Mouse (Mus musculus) myocyte (in vitro differentiated cells): ENCODE measurements around the gene Col8a2.

ENCODE experiments used
- E2F4 ChIP-seq: IDR thresholded peaks from one replicate; pipeline ENCODE4 v1.6.1; 2011; ENCODE audit warnings: mild to moderate bottlenecking, control low read depth, moderate library complexity; ENCODE audit not compliant: insufficient read depth
- MAX ChIP-seq: IDR thresholded peaks from one replicate; pipeline ENCODE4 v1.6.1; 2011; ENCODE audit warnings: low read depth, mild to moderate bottlenecking, control low read depth
- MYOG ChIP-seq, 3 experiments: IDR thresholded peaks; one replicate each; pipeline ENCODE4 v1.6.1; 2011; ENCODE audit warnings: control low read depth in 2 of 3, low read depth in 2 of 3, mild to moderate bottlenecking in 2 of 3; ENCODE audit not compliant: insufficient read length in 2 of 3, control insufficient read depth in 1 of 3, insufficient read depth in 1 of 3
- POLR2A ChIP-seq: IDR thresholded peaks from one replicate; pipeline ENCODE4 v1.6.1; 2011; ENCODE audit warnings: low read depth, mild to moderate bottlenecking, control low read depth, moderate library complexity; ENCODE audit not compliant: insufficient read length
- POLR2AphosphoS2 ChIP-seq: IDR thresholded peaks from one replicate; pipeline ENCODE4 v1.6.1; 2011; ENCODE audit warnings: low read depth, control low read depth; ENCODE audit not compliant: insufficient read length
- SRF ChIP-seq: IDR thresholded peaks from one replicate; pipeline ENCODE4 v1.6.1; 2011; ENCODE audit warnings: low read depth; ENCODE audit not compliant: control insufficient read depth, insufficient read length
- TCF12 ChIP-seq: IDR thresholded peaks from one replicate; pipeline ENCODE4 v1.6.1; 2011; ENCODE audit warnings: mild to moderate bottlenecking, control low read depth; ENCODE audit not compliant: poor library complexity, insufficient read depth, severe bottlenecking
- USF1 ChIP-seq: IDR thresholded peaks from one replicate; pipeline ENCODE4 v1.6.1; 2011; ENCODE audit warnings: low read depth, mild to moderate bottlenecking, control low read depth, moderate library complexity

DNA sequence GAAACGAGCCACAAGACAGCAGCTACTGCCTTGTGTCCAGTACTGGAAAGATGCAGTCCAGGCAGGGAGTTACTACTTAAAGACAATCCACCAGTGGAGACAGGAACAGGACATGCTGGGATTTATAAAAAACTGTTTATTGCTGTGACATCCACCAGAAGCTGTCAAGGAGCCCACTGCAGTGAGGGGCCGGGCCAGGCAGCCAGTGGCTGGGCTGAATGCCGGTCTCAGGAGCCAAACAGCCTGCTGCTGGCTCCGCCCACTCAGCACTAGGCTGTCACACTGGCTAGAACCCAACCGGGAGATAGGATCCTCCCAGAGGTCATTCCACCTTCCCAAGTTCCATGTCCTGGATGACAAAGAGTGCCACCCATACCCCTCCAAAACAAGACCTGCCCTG, 29.3 kb downstream of the Col8a2 start:
- TF ChIP-seq POLR2A: no peak
- no peak for TF ChIP-seq MAX
- TF ChIP-seq USF1: no peak
- no peak for TF ChIP-seq POLR2AphosphoS2
- no peak for TF ChIP-seq MYOG (IDR thresholded peaks at IDR 0.05; ENCODE audit: control insufficient read depth in 1 of 3, insufficient read depth in 1 of 3, insufficient read length in 2 of 3, low read depth in 2 of 3)
- no peak for TF ChIP-seq SRF
- TF ChIP-seq E2F4: no peak
- TF ChIP-seq TCF12: no peak
